Mouse (Mus musculus): ENCODE results near the gene Atf4.

DNA sequence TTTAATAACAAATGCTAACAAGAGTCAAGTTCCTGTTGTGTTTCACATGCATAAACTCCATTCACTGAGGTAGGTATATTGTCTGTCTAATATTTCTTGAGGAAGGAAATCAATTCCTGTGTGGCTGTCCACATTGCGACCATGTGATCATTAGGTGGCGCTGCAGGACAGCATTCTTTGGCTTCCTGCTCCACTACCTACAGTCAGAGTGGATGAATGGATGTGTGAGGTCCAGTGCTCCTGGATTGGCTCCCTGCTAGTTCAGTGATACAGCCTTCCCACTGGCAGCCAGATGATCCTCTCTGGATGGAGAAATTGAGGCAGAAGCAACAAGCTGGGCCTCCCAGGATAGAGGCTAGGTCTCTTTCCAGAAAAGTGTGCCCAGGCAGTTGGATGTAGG, 11.3 kb downstream of the Atf4 start:
- TF ChIP-seq KAT2A (conservative IDR thresholded peaks at IDR 0.05; ENCODE audit: low read depth, low read length) = no peak
- TF ChIP-seq USF1 (IDR thresholded peaks at IDR 0.05; ENCODE audit: low read depth, low read length) = peak; percentile 77
- TF ChIP-seq ZNF384 (IDR thresholded peaks at IDR 0.05; ENCODE audit: low read depth, low read length) = peak; percentile 20; the same call in 1 of the 2 replicates
- no peak for TF ChIP-seq POLR2A (IDR thresholded peaks at IDR 0.05; ENCODE audit: control insufficient read depth in 1 of 2, insufficient read depth in 1 of 2, low read depth in 1 of 2, low read length in 2 of 2, poor library complexity in 1 of 2)
- TF ChIP-seq TBP (IDR thresholded peaks at IDR 0.05; ENCODE audit: low read depth, low read length) = no peak
- TF ChIP-seq RAD21 (IDR thresholded peaks at IDR 0.05; ENCODE audit: low read depth, low read length) = peak; percentile 93
- peak; percentile 90 to 97 (median 94) for TF ChIP-seq CTCF (IDR thresholded peaks at IDR 0.05 in 2 of 3, conservative IDR thresholded peaks at IDR 0.05 in 1 of 3; ENCODE audit: control insufficient read depth in 1 of 3, insufficient read depth in 1 of 3, low read depth in 2 of 3, low read length in 3 of 3, poor library complexity in 1 of 3, severe bottlenecking in 1 of 3)
- no peak for TF ChIP-seq NRF1 (IDR thresholded peaks at IDR 0.05; ENCODE audit: insufficient read depth, low read depth, low read length, poor library complexity, severe bottlenecking)
- no peak for TF ChIP-seq CHD2 (IDR thresholded peaks at IDR 0.05; ENCODE audit: low read length)
- no peak for TF ChIP-seq GATA1 (IDR thresholded peaks at IDR 0.05; ENCODE audit: low read depth, low read length)
- TF ChIP-seq CHD1 (IDR thresholded peaks at IDR 0.05; ENCODE audit: low read depth, low read length) = no peak
- no peak for TF ChIP-seq ZKSCAN1 (IDR thresholded peaks at IDR 0.05; ENCODE audit: low read depth, low read length)
- no peak for TF ChIP-seq UBTF (IDR thresholded peaks at IDR 0.05; ENCODE audit: borderline replicate concordance, insufficient read depth, low read depth, low read length)
- TF ChIP-seq SMC3 (IDR thresholded peaks at IDR 0.05; ENCODE audit: low read depth, low read length) = peak; percentile 84
